Mouse (Mus musculus) midbrain, embryonic 12.5 days (tissue): ENCODE results near the gene Pex16. TPM values are rescaled to one million over a fixed set of nuclear protein-coding genes. Genes with fewer than 3 reads are reported as not detected.
A peak's percentile ranks its signal among the peaks of the same experiment; 100 is the strongest.

Source experiments
- ATAC-seq: fragments of 200-750 bp; cut with Nextera tagmentation; 2 replicates; pipeline ENCODE4 v1.8.0; 2017; ENCODE audit warnings: low read depth, moderate TSS enrichment, moderate library complexity; ENCODE audit not compliant: low FRiP score
- H3K27ac ChIP-seq: fragments of 300-500 bp; sonication (generic); replicated peaks from 2 replicates; pipeline ENCODE4 v1.5.1; 2016; ENCODE audit warnings: mild to moderate bottlenecking
- H3K27me3 ChIP-seq: fragments of 300-500 bp; sonication (generic); 2 replicates; pipeline ENCODE4 v1.6.1; 2016; ENCODE audit warnings: mild to moderate bottlenecking
- H3K36me3 ChIP-seq: fragments of 300-500 bp; sonication (generic); 2 replicates; pipeline ENCODE4 v1.6.1; 2016
- H3K4me1 ChIP-seq: fragments of 300-500 bp; sonication (generic); 2 replicates; pipeline ENCODE4 v1.6.1; 2016
- H3K4me2 ChIP-seq: fragments of 300-500 bp; sonication (generic); replicated peaks from 2 replicates; pipeline ENCODE4 v1.6.1; 2016; ENCODE audit warnings: mild to moderate bottlenecking, moderate library complexity
- H3K4me3 ChIP-seq: fragments of 300-500 bp; sonication (generic); 2 replicates; pipeline ENCODE4 v1.5.1; 2016; ENCODE audit warnings: mild to moderate bottlenecking
- H3K9ac ChIP-seq: fragments of 300-500 bp; sonication (generic); replicated peaks from 2 replicates; pipeline ENCODE4 v1.6.1; 2016; ENCODE audit warnings: mild to moderate bottlenecking, moderate library complexity
- H3K9me3 ChIP-seq: fragments of 300-500 bp; sonication (generic); 2 replicates; pipeline ENCODE4 v1.6.1; 2016; ENCODE audit warnings: mild to moderate bottlenecking
- WGBS: fragments of 180-500 bp; shearing (Covaris S2); methylation state at CpG from one replicate; pipeline ENCODE4 v1.1.7; 2016; 5-methylcytosine and 5-hydroxymethylcytosine counted together
- polyA plus RNA-seq: library from polyadenylated mRNA; unstranded; fragments of >200 nt; fragmentation: Nextera tagmentation; extraction: Ambion mirVana; gene quantifications from 2 replicates; pipeline ENCODE4 v1.2.1, GENCODE M21; 2016

Pex16 gene
- polyA plus RNA-seq, 1 experiment from 2014 or later, result 26.1 TPM

DNA sequence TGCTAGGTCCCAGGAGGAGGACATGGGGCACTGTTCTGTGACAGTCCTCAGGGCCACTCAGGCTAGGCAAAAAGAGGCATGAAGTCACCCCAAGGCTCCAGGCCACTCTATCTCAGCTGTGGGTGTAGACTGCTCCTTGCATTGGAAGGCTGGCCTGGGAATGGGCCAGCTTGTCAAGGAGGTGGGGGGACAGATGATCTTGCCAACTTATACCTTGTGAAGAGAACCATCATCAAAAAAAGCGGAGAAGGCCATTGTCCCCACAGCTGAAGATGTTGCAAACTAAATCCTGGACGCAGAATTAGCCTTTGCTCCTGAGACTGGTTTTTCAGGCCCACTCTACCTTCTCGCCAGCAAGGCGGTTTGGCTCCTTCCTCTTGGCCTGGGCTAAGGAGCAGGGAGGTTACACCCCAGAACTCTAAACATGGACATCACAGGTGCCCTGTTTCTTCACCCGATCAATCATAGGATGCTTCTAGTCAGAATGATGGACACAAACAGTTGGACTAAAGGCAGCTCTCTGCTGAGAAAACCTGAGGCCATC is 29.4 kb downstream of the Pex16 start:
- Histone ChIP-seq H3K4me1 (peaks cover 29% of the 10 kb centered on the region; the same call in 1 of the 2 replicates), H3K27me3 (no peaks in the 10 kb centered on the region; the same call in 1 of the 2 replicates), H3K9me3 (no peaks in the 10 kb centered on the region), H3K4me3 (no peak overlapping the region), H3K4me2 (no peak overlapping the region), H3K9ac (no peak overlapping the region), H3K27ac (no peak overlapping the region), H3K36me3 (peaks cover 45% of the 10 kb centered on the region)
- no peak for ATAC-seq
- WGBS, result 93% methylated on average over 5 of the region's 5 CpGs

DNA sequence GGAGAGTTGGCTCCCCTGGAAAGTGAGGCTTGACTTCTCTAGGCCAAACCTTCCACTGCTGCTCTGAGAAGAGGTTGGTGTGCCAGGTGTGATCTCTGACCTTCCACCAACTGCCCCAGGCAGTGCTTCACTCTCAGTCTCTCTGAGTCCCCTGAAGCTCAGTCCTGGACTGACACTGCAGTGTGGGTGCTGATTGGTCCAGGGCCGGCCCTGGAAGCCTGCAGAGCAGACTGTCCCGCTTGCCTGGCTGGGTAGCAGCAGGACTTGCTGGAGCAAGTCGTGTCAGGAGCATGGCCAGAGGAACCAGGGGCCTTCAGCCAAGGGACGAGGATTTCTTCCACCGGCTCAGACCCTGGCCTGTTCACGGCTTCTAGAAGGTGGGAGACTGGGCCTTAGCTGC is 30.3 kb downstream of the Pex16 start:
- no peak for ATAC-seq
- Histone ChIP-seq H3K4me1 (peaks cover 24% of the 10 kb centered on the region; the same call in 1 of the 2 replicates), H3K27ac (0 out of 2 replicates have a peak overlapping the region, but pooled peaks have one; percentile 11), H3K4me3 (no peak overlapping the region), H3K4me2 (no peak overlapping the region), H3K9ac (no peak overlapping the region), H3K27me3 (no peaks in the 10 kb centered on the region; the same call in 1 of the 2 replicates), H3K36me3 (peaks cover 54% of the 10 kb centered on the region), H3K9me3 (no peaks in the 10 kb centered on the region)
- 88% methylated on average over 6 of the region's 6 CpGs for whole genome bisulfite sequencing

DNA sequence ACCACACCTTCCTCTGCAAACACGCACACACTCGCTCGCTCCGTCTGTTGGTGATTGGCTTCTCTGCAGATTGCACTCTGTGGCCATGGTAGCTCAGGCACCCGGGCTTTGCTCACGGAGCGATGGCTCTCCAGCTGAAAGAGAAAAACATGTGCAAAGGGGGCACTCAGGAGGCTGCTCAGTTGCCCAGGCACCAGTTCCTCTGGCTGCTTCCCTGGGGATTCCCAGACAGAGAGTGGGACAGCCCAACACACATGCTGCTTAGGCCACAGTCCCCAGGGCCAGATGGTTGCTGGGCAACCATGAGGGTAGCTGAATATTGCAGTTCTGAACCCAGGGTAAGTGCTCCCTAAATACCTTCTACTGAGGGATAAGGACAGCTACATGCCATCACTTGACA is 31.2 kb downstream of the Pex16 start:
- WGBS, result 86% methylated on average over 7 of the region's 7 CpGs
- no peak overlapping the region for H3K4me3 ChIP-seq
- no peaks in the 10 kb centered on the region for H3K27me3 ChIP-seq
- 0 out of 2 replicates have a peak, but pooled peaks have one; percentile 32 for ATAC-seq
- H3K4me2 ChIP-seq, result no peak overlapping the region
- peaks cover 63% of the 10 kb centered on the region for H3K36me3 ChIP-seq
- H3K9me3 ChIP-seq, result no peaks in the 10 kb centered on the region
- H3K4me1 ChIP-seq, result peaks cover 16% of the 10 kb centered on the region; the same call in 1 of the 2 replicates
- H3K9ac ChIP-seq, result no peak overlapping the region
- peak overlapping the region; percentile 22; the same call in 1 of the 2 replicates for H3K27ac ChIP-seq

GRCm38 (mm10) chr2:92408309-92409045 is 34.0 kb downstream of the Pex16 start:
- Histone ChIP-seq H3K9me3 (no peaks in the 10 kb centered on the region), H3K36me3 (peaks cover 90% of the 10 kb centered on the region), H3K4me1 (peaks cover 6% of the 10 kb centered on the region; the same call in 1 of the 2 replicates), H3K27ac (no peak overlapping the region), H3K4me3 (no peak overlapping the region), H3K27me3 (no peaks in the 10 kb centered on the region), H3K4me2 (no peak overlapping the region), H3K9ac (no peak overlapping the region)
- ATAC-seq, result no peak
- 88% methylated on average over 18 of the region's 18 CpGs for WGBS

DNA sequence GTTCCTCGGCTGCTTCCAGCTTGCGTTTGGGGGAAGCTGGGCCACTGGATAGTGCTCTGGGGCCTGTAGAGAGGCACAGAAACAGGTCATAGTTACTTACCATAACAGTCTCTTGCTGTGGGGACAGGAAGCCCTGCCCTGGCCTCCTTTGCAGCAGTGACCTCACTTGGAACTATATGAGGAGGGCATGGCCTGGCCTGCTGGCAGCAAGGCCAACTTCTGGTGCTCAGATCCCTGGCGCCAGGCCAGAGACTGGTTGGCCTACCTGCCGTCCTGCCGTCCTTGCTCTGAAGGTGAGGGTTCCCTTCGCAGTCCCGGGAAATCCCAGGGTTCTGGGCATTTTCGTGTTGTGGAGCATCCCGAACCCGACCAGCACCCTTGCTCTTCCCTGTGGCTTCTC is 37.2 kb downstream of the Pex16 start:
- no peaks in the 10 kb centered on the region for H3K9me3 ChIP-seq
- H3K4me3 ChIP-seq, result no peak overlapping the region
- H3K27ac ChIP-seq, result no peak overlapping the region
- no peak for ATAC-seq
- no peak overlapping the region for H3K4me2 ChIP-seq
- no peak overlapping the region for H3K9ac ChIP-seq
- peaks cover 93% of the 10 kb centered on the region for H3K36me3 ChIP-seq
- no peaks in the 10 kb centered on the region for H3K4me1 ChIP-seq
- 93% methylated on average over 10 of the region's 10 CpGs for WGBS
- no peaks in the 10 kb centered on the region for H3K27me3 ChIP-seq

- WGBS, result 91% methylated on average over 7 of the region's 7 CpGs
- Histone ChIP-seq H3K36me3 (peaks cover 70% of the 10 kb centered on the region), H3K4me3 (no peak overlapping the region), H3K9me3 (no peaks in the 10 kb centered on the region), H3K27ac (no peak overlapping the region), H3K9ac (no peak overlapping the region), H3K4me2 (no peak overlapping the region), H3K27me3 (no peaks in the 10 kb centered on the region), H3K4me1 (peaks cover 35% of the 10 kb centered on the region)
- ATAC-seq, result no peak
These were observed 47.4 kb downstream of the Pex16 start for GRCm38 (mm10) chr2:92421723-92422387.

DNA sequence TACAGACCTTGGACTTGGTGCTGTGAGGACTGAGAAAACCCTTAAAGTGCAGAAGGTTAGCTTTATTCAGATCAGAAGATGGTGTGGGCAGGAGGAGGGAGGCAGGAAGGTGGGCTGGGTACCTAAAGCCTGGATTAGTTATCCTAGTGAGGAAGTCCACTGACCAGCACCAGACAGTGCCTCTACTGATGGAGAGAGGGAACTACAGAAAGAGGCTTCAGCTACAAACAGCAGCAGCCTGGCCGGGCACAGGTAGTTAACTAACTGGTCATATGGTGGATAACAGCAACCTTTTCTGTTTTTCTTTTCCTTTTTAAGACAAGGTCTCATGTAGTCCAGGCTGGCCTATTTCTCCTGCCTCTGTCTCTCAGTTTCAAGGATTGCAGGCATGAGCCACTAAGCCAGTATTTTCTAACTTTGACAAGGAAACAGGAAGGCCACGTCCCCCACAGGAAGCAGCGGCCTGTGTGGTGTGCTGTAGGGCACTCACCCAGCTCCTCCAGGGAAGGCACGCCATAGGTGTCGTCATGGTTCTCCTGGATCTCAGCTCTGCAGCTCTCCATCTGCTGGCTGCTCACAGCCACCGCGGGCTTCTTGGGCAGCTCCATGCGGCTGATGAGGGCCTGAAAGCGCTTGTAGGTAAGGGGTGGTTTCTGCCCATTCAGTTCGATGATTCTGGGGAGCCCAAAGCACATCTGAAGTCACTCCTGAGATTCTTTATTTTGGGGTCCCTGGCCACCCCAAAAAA is 48.1 kb downstream of the Pex16 start:
- Histone ChIP-seq H3K27me3 (no peaks in the 10 kb centered on the region), H3K4me3 (no peak overlapping the region), H3K4me2 (no peak overlapping the region), H3K27ac (no peak overlapping the region), H3K9ac (no peak overlapping the region), H3K4me1 (peaks cover 39% of the 10 kb centered on the region), H3K36me3 (peaks cover 62% of the 10 kb centered on the region), H3K9me3 (no peaks in the 10 kb centered on the region)
- 82% methylated on average over 10 of the region's 10 CpGs for WGBS
- no peak for ATAC-seq

- H3K9ac ChIP-seq, result 0 out of 2 replicates have a peak overlapping the region, but pooled peaks have one; percentile 20
- no peak overlapping the region for H3K27ac ChIP-seq
- H3K9me3 ChIP-seq, result no peaks in the 10 kb centered on the region
- H3K4me3 ChIP-seq, result no peak overlapping the region
- peaks cover 45% of the 10 kb centered on the region for H3K4me1 ChIP-seq
- WGBS, result 90% methylated on average over 9 of the region's 9 CpGs
- no peaks in the 10 kb centered on the region for H3K27me3 ChIP-seq
- peaks cover 57% of the 10 kb centered on the region for H3K36me3 ChIP-seq
- ATAC-seq, result no peak
- no peak overlapping the region for H3K4me2 ChIP-seq
These were observed 48.7 kb downstream of the Pex16 start for GRCm38 (mm10) chr2:92423156-92423555.

DNA sequence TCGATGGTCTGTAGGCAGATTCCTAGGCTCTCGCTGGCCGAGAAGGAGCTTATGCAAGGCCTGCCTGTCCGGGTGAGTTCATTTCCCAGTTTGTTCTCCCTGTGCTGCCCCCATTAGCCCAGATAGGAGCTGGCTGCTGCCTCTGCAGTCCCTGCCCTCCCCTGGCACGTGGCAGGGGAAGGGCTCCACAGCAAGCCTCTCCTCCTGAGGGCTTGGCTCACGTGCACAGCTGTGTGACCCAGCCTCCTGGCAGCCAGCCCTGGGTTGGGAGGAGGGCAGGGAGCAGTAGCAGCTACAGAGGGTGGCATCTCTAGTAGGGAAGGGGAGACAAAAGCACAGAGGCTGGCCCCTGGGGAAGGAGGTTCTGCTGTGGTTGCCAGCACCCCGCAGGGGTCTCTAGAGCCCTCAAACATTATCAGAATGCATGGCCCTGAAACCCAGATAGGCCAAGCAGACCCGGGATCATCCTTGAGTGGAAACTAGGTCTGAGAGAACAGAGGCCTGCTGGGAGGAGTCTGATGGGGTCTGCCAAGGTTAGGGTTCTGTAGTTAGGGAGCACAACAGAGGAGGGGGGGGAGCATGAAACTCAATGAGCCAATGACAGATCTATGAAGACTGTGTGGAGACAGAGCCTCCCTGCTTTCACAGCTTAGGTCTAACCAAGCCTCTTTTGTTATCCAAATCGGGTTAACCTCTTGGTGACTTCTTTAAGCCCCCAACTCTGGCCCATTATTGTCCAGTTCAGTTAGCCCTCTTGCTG is 49.4 kb downstream of the Pex16 start:
- 66% methylated on average over 9 of the region's 9 CpGs for WGBS
- Histone ChIP-seq H3K4me1 (peaks cover 49% of the 10 kb centered on the region), H3K9ac (peak overlapping the region; percentile 20; the same call in 1 of the 2 replicates), H3K9me3 (no peaks in the 10 kb centered on the region), H3K4me3 (no peak overlapping the region), H3K27me3 (no peaks in the 10 kb centered on the region), H3K4me2 (0 out of 2 replicates have a peak overlapping the region, but pooled peaks have one; percentile 21), H3K36me3 (peaks cover 51% of the 10 kb centered on the region), H3K27ac (peak overlapping the region; percentile 86)
- ATAC-seq, result peak; percentile 28; the same call in 1 of the 2 replicates

DNA sequence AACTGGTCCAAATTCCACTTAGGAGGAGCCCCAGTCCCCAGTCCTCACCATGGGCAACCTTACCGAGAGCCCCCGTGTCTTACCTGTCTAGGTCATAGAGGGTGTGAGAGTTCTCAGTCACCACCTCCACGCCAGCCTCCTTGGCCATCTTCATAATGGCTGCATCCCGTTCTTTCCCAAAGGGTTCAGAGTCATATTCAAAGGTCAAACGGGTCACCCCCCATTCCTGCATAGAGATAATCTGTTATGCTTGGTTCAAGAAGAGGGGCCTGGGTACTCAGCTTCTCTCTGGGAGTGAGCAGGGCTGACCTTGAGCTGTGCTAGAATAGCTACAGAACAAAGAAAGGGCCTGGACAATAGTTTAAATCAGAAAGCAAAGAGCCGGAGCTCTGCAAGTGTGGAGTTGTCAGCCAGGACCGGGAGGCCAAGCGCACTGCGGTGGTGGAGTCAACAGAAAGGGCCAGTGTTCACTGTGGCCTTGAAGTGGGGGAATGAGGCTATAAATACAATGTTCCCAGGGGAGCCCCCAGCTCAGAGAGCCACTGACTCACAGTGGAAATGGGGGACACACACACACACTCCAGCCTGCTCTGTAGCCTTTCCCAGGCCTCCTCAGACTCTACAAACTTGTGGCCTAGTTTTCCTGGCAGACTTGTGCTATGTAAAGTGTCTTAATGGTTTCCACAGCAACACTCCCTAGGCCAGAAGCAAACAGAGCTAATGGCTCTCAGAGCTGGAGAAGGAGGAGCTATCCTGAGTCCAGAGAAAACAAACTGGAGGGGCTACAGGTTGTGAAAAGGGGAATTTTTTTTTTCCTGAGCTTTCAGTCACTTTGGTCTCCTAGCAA is 50.2 kb downstream of the Pex16 start:
- Histone ChIP-seq H3K4me3 (no peak overlapping the region), H3K4me1 (peaks cover 57% of the 10 kb centered on the region), H3K9ac (no peak overlapping the region; the same call in 1 of the 2 replicates), H3K36me3 (peaks cover 44% of the 10 kb centered on the region), H3K27ac (peak overlapping the region; percentile 86), H3K27me3 (no peaks in the 10 kb centered on the region), H3K4me2 (peak overlapping the region; percentile 21), H3K9me3 (no peaks in the 10 kb centered on the region)
- 34% methylated on average over 9 of the region's 9 CpGs for WGBS
- peak; percentile 70 for ATAC-seq
